16 mouse cellular contexts compared by ENCODE assay signal in the genomic region with DNA sequence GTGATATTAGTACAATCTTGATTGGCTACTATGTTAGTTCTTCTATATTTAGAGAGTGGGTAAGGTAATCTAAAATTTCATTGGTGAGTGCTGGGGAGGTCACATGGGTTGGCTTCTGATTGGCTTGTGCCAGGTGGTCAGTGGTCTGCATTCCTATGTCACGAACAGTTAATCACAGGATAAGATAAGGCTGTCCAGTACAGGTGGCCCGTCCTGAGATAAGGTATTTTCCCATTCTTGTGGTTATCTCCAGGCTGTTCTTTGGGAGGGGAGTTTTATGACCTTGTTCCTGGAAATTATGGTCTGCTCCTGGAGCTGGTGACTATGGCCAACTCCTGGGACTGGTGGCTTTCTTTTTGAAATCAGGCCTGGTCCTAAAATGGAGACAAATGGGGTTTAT.
"Had no signal": no experiment of that assay in that cellular context is flagged by ENCODE, and none has a peak within 500 bp of the region (broad histone marks: within the 10 kb centered on the region; RNA-seq: fewer than 3 reads in every experiment).

No protein-coding gene starts in this region.

- DNase-seq: kidney, adult 11 months; kidney, adult 9 months; kidney, postnatal 14 days; kidney, postnatal 4 days; liver; lung, adult 2 months; lung, postnatal 14 days; lung, postnatal 4 days; thymus, adult 2 months; thymus, postnatal 25 days had no signal

- H3K9ac ChIP-seq: limb, embryonic 13.5 days; liver, embryonic 12.5 days; liver, embryonic 15.5 days; midbrain, embryonic 13.5 days had no signal

- H3K9me3 ChIP-seq: limb, embryonic 10.5 days; limb, embryonic 13.5 days; liver, embryonic 12.5 days; liver, embryonic 15.5 days; midbrain, embryonic 13.5 days had no signal

- H3K4me2 ChIP-seq: limb, embryonic 13.5 days; liver, embryonic 12.5 days; liver, embryonic 15.5 days; midbrain, embryonic 13.5 days had no signal

- H3K36me3 ChIP-seq: limb, embryonic 10.5 days; limb, embryonic 13.5 days; liver, embryonic 12.5 days; liver, embryonic 15.5 days had no signal

- H3K4me3 ChIP-seq: limb, embryonic 10.5 days; limb, embryonic 13.5 days; liver, embryonic 12.5 days; liver, embryonic 15.5 days; midbrain, embryonic 13.5 days had no signal

- ATAC-seq: liver, embryonic 12.5 days; midbrain, embryonic 13.5 days; midbrain, embryonic 16.5 days had no signal

- H3K27ac ChIP-seq: limb, embryonic 10.5 days; limb, embryonic 13.5 days; liver, embryonic 12.5 days; liver, embryonic 15.5 days; midbrain, embryonic 13.5 days had no signal

- H3K27me3 ChIP-seq: limb, embryonic 13.5 days; liver, embryonic 12.5 days; liver, embryonic 15.5 days; midbrain, embryonic 13.5 days had no signal

- H3K4me1 ChIP-seq: liver, embryonic 12.5 days; liver, embryonic 15.5 days had no signal
